In the genomic region with DNA sequence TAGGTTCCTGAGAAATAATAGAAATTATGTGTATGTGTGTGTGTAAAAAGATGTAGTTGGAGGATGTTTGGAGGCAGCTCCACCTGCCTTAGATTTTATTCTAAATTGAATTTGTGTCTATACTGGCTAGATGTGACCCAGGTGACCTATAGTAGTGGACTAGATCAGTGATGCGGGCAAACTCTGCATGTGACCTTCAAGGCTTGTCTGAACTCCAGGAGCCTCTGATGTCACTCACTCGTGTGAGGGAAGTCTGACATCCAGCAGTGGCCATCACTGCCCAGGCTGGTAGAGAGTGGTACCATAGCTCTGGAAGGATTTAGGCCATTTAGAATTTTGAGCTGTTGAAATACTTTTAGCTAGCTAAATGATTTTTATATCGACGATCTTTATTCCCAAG, we compare ENCODE assay signal across 8 mouse cellular contexts. TPM values are rescaled to one million over a fixed set of nuclear protein-coding genes. Genes with fewer than 3 reads are reported as not detected.
DNase-seq lines count a peak whose midpoint lies in the region; ATAC-seq lines count a peak whose summit lies in the region.

No protein-coding gene starts in this region.

- peak overlapping the region; percentile 88 for H3K4me3 ChIP-seq in lung, embryonic 16.5 days (ENCODE audit: low read length)
- H3K4me3 ChIP-seq in hindbrain, embryonic 15.5 days, result peak overlapping the region; percentile 68
- H3K4me3 ChIP-seq in midbrain, embryonic 15.5 days, result peak overlapping the region; percentile 90

- H3K4me1 ChIP-seq in lung, embryonic 16.5 days (replicated peaks; ENCODE audit: control insufficient read depth, insufficient read depth, low read length), result peaks cover 16% of the 10 kb centered on the region
- H3K4me1 ChIP-seq in hindbrain, embryonic 15.5 days (replicated peaks), result peaks cover 33% of the 10 kb centered on the region
- H3K4me1 ChIP-seq in midbrain, embryonic 15.5 days, result peaks cover 32% of the 10 kb centered on the region

- DNase-seq in adrenal gland, adult (ENCODE audit: inconsistent age in 2 of 2, low spot score in 1 of 2), result peak; percentile 34 to 65
- no peak for DNase-seq in adrenal gland, adult 8-10 months
- DNase-seq in lung, postnatal 10 days, result no peak

- H3K36me3 ChIP-seq in lung, embryonic 16.5 days (ENCODE audit: control insufficient read depth, insufficient read depth, low read length), result no peaks in the 10 kb centered on the region
- H3K36me3 ChIP-seq in hindbrain, embryonic 15.5 days, result no peaks in the 10 kb centered on the region
- no peaks in the 10 kb centered on the region for H3K36me3 ChIP-seq in midbrain, embryonic 15.5 days (replicated peaks)

- no peak overlapping the region for H3K27ac ChIP-seq in lung, embryonic 16.5 days (ENCODE audit: low read length)
- no peak overlapping the region for H3K27ac ChIP-seq in hindbrain, embryonic 15.5 days (replicated peaks)
- H3K27ac ChIP-seq in midbrain, embryonic 15.5 days, result no peak overlapping the region

- H3K27me3 ChIP-seq in lung, embryonic 16.5 days (ENCODE audit: control insufficient read depth, insufficient read depth, low read depth, low read length), result no peaks in the 10 kb centered on the region
- no peaks in the 10 kb centered on the region for H3K27me3 ChIP-seq in hindbrain, embryonic 15.5 days
- no peaks in the 10 kb centered on the region for H3K27me3 ChIP-seq in midbrain, embryonic 15.5 days (replicated peaks)

- WGBS in lung, embryonic 16.5 days, result 42% methylated on average over 4 of the region's 4 CpGs
- WGBS in hindbrain, embryonic 15.5 days, result 47% methylated on average over 4 of the region's 4 CpGs
- 43% methylated on average over 4 of the region's 4 CpGs for WGBS in midbrain, embryonic 15.5 days

- H3K9me3 ChIP-seq in lung, embryonic 16.5 days (ENCODE audit: control insufficient read depth, low read length), result no peaks in the 10 kb centered on the region
- H3K9me3 ChIP-seq in hindbrain, embryonic 15.5 days, result no peaks in the 10 kb centered on the region
- no peaks in the 10 kb centered on the region for H3K9me3 ChIP-seq in midbrain, embryonic 15.5 days

- ATAC-seq in lung, embryonic 16.5 days (ENCODE audit: low read depth), result no peak
- ATAC-seq in hindbrain, embryonic 15.5 days (ENCODE audit: low FRiP score, low read depth), result no peak
- no peak for ATAC-seq in midbrain, embryonic 15.5 days (replicated peaks)
- ATAC-seq in CD4-positive, CD25-positive, alpha-beta regulatory T cell, adult 4 months, result no peak
- no peak for ATAC-seq in frontal cortex, adult (ENCODE audit: low TSS enrichment)

- H3K9ac ChIP-seq in lung, embryonic 16.5 days (ENCODE audit: low read length), result peak overlapping the region; percentile 61
- H3K9ac ChIP-seq in hindbrain, embryonic 15.5 days, result peak overlapping the region; percentile 50
- peak overlapping the region; percentile 33 for H3K9ac ChIP-seq in midbrain, embryonic 15.5 days

- H3K4me2 ChIP-seq in lung, embryonic 16.5 days (ENCODE audit: low read depth, low read length), result peak overlapping the region; percentile 89
- H3K4me2 ChIP-seq in hindbrain, embryonic 15.5 days, result peak overlapping the region; percentile 81
- peak overlapping the region; percentile 82 for H3K4me2 ChIP-seq in midbrain, embryonic 15.5 days

RNA-seq across cellular contexts. Expression of gene Cdc42bpa, which starts 1.5 kb away (rescaled TPM):
- total RNA-seq in adrenal gland, adult 8-10 months (2022), result 10 to 100 TPM; 48.2 to 78.1 (median 60.5) TPM
- polyA plus RNA-seq in lung, embryonic 16.5 days (2015; fragmentation: Nextera tagmentation; extraction: Ambion mirVana), result 13.6 and 13.7 TPM in 2 replicates
- 26.0 and 29.2 TPM in 2 replicates for polyA plus RNA-seq in hindbrain, embryonic 15.5 days (2015; fragmentation: Nextera tagmentation; extraction: Ambion mirVana)
- polyA plus RNA-seq in midbrain, embryonic 15.5 days (2015; fragmentation: Nextera tagmentation; extraction: Ambion mirVana), result 28.5 and 28.9 TPM in 2 replicates
- under 1 TPM; 0.36 to 0.43 TPM for polyA plus RNA-seq in CD4-positive, CD25-positive, alpha-beta regulatory T cell, adult 4 months (2017; shearing (Covaris generic))

Comparison
In these comparisons a context has a peak if more than half of its experiments do, and no peak if none do; other contexts are left out.
1. DNase-seq: peak in adrenal gland, adult (2 of 2); none in adrenal gland, adult 8-10 months (single experiment) and lung, postnatal 10 days (single experiment).
2. RNA of gene Cdc42bpa, which starts 1.5 kb away (polyA plus RNA-seq): 28.5 to 28.9 TPM in midbrain, embryonic 15.5 days, 26.0 to 29.2 TPM in hindbrain, embryonic 15.5 days and 13.6 to 13.7 TPM in lung, embryonic 16.5 days; 0.36 to 0.43 TPM in CD4-positive, CD25-positive, alpha-beta regulatory T cell, adult 4 months; every median in the first group is over 10 times any median in the second.
3. Peak in every context shown above with its lines, with median percentiles within 50 percentile points of each other: H3K4me2 ChIP-seq, H3K4me3 ChIP-seq and H3K9ac ChIP-seq.